Mouse (Mus musculus) forebrain, embryonic 14.5 days (tissue): ENCODE data around the gene Gm12216. TPM values are rescaled to one million over a fixed set of nuclear protein-coding genes. Genes with fewer than 3 reads are reported as not detected.

Experiments
- ATAC-seq: fragments of 200-750 bp; cut with Nextera tagmentation; 2 replicates; pipeline ENCODE4 v1.8.0; 2017; ENCODE audit warnings: mild to moderate bottlenecking, moderate library complexity
- DNase-seq: peaks from one replicate; pipeline ENCODE4 v3.0.0-alpha.2; 2015; ENCODE audit warnings: low spot score
- H3K27ac ChIP-seq: fragments of 300-500 bp; sonication (generic); 2 replicates; pipeline ENCODE4 v1.5.1; 2014; ENCODE audit warnings: low read depth, mild to moderate bottlenecking, control low read depth, low read length, moderate library complexity
- H3K27me3 ChIP-seq: fragments of 300-500 bp; sonication (generic); replicated peaks from 2 replicates; pipeline ENCODE4 v1.6.1; 2014; ENCODE audit warnings: low read length, control low read depth, mixed read lengths; ENCODE audit not compliant: control insufficient read depth, insufficient read depth
- H3K36me3 ChIP-seq: fragments of 300-500 bp; sonication (generic); 2 replicates; pipeline ENCODE4 v1.6.1; 2014; ENCODE audit warnings: low read length, control low read depth; ENCODE audit not compliant: control insufficient read depth, insufficient read depth
- H3K4me1 ChIP-seq: fragments of 300-500 bp; sonication (generic); 2 replicates; pipeline ENCODE4 v1.6.1; 2014; ENCODE audit warnings: antibody characterized with exemption, low read length, control low read depth; ENCODE audit not compliant: control insufficient read depth, insufficient read depth
- H3K4me2 ChIP-seq: fragments of 300-500 bp; sonication (generic); 2 replicates; pipeline ENCODE4 v1.6.1; 2014; ENCODE audit warnings: mild to moderate bottlenecking, control low read depth, low read length
- H3K4me3 ChIP-seq: fragments of 300-500 bp; sonication (generic); 2 replicates; pipeline ENCODE4 v1.5.1; 2014; ENCODE audit warnings: low read depth, low read length, control low read depth
- H3K9ac ChIP-seq: fragments of 300-500 bp; sonication (generic); 2 replicates; pipeline ENCODE4 v1.6.1; 2014; ENCODE audit warnings: mild to moderate bottlenecking, low read length, control low read depth, moderate library complexity
- H3K9me3 ChIP-seq: fragments of 300-500 bp; sonication (generic); replicated peaks from 2 replicates; pipeline ENCODE4 v1.6.1; 2016; ENCODE audit warnings: low read length, control low read depth, mixed read lengths; ENCODE audit not compliant: control insufficient read depth
- WGBS: fragments of 180-500 bp; shearing (Covaris S2); extraction: QIAGEN DNeasy Blood & Tissue Kit; methylation state at CpG from one replicate; pipeline ENCODE4 v1.1.7; 2014; 5-methylcytosine and 5-hydroxymethylcytosine counted together
- polyA plus RNA-seq: library from polyadenylated mRNA; unstranded; fragments of >200 nt; fragmentation: Nextera tagmentation; extraction: Ambion mirVana; gene quantifications from 2 replicates; pipeline ENCODE4 v1.2.1, GENCODE M21; 2014

Gene Gm12216
- polyA plus RNA-seq, 1 experiment from 2014 or later: not detected

- H3K4me1 ChIP-seq: no peaks in the 10 kb centered on the region
Measured at GRCm38 (mm10) chr11:53796409-53797151, 62.5 kb downstream of the Gm12216 start.

GRCm38 (mm10) chr11:53795813-53796212, 63.2 kb downstream of the Gm12216 start:
- Histone ChIP-seq H3K36me3 (no peaks in the 10 kb centered on the region), H3K9me3 (no peaks in the 10 kb centered on the region), H3K27ac (no peak overlapping the region), H3K4me2 (no peak overlapping the region), H3K4me1 (no peaks in the 10 kb centered on the region), H3K4me3 (no peak overlapping the region), H3K27me3 (no peaks in the 10 kb centered on the region), H3K9ac (no peak overlapping the region)
- DNase-seq: no peak
- WGBS: 80% methylated on average over 8 of the region's 8 CpGs
- ATAC-seq: no peak

More at GRCm38 (mm10) chr11:53796409-53797151, 62.5 kb downstream of the Gm12216 start:
- no peaks in the 10 kb centered on the region for H3K9me3 ChIP-seq
- DNase-seq (peak; percentile 27), ATAC-seq (no peak)
- H3K36me3 ChIP-seq: no peaks in the 10 kb centered on the region
- H3K27me3 ChIP-seq: no peaks in the 10 kb centered on the region
- no peak overlapping the region for H3K27ac ChIP-seq
- no peak overlapping the region for H3K4me3 ChIP-seq
- H3K4me2 ChIP-seq: no peak overlapping the region
- no peak overlapping the region for H3K9ac ChIP-seq
- 78% methylated on average over 12 of the region's 12 CpGs for WGBS

- Histone ChIP-seq H3K4me2 (no peak overlapping the region), H3K27ac (no peak overlapping the region), H3K9me3 (no peaks in the 10 kb centered on the region), H3K4me3 (no peak overlapping the region), H3K4me1 (no peaks in the 10 kb centered on the region), H3K9ac (no peak overlapping the region), H3K27me3 (no peaks in the 10 kb centered on the region), H3K36me3 (no peaks in the 10 kb centered on the region)
- DNase-seq: no peak
- WGBS: 78% methylated on average over 25 of the region's 25 CpGs
- no peak for ATAC-seq
Measured at GRCm38 (mm10) chr11:53794671-53795557, 64.1 kb downstream of the Gm12216 start.

- no peak overlapping the region for H3K4me3 ChIP-seq
- H3K27me3 ChIP-seq: no peaks in the 10 kb centered on the region
- no peak for ATAC-seq
Measured at GRCm38 (mm10) chr11:53794015-53794414, 65.0 kb downstream of the Gm12216 start.

GRCm38 (mm10) chr11:53792986-53793385, 66.1 kb downstream of the Gm12216 start:
- WGBS: 56% methylated on average over 3 of the region's 3 CpGs
- DNase-seq (peak; percentile 76), ATAC-seq (no peak)
- H3K4me1 ChIP-seq: no peaks in the 10 kb centered on the region
- H3K27me3 ChIP-seq: no peaks in the 10 kb centered on the region
- no peak overlapping the region for H3K4me2 ChIP-seq
- H3K4me3 ChIP-seq: no peak overlapping the region
- H3K9ac ChIP-seq: no peak overlapping the region
- no peak overlapping the region for H3K27ac ChIP-seq
- no peaks in the 10 kb centered on the region for H3K36me3 ChIP-seq
- H3K9me3 ChIP-seq: no peaks in the 10 kb centered on the region

More at GRCm38 (mm10) chr11:53794015-53794414, 65.0 kb downstream of the Gm12216 start:
- H3K9ac ChIP-seq: no peak overlapping the region
- H3K9me3 ChIP-seq: no peaks in the 10 kb centered on the region
- H3K36me3 ChIP-seq: no peaks in the 10 kb centered on the region
- 92% methylated on average over 3 of the region's 3 CpGs for WGBS
- no peak for DNase-seq
- no peak overlapping the region for H3K4me2 ChIP-seq
- H3K4me1 ChIP-seq: no peaks in the 10 kb centered on the region
- no peak overlapping the region for H3K27ac ChIP-seq

- DNase-seq (no peak), ATAC-seq (no peak)
Measured at GRCm38 (mm10) chr11:53789277-53789676, 69.8 kb downstream of the Gm12216 start.

GRCm38 (mm10) chr11:53788196-53788595, 70.9 kb downstream of the Gm12216 start:
- Histone ChIP-seq H3K4me2 (no peak overlapping the region), H3K9me3 (no peaks in the 10 kb centered on the region), H3K36me3 (no peaks in the 10 kb centered on the region), H3K4me3 (no peak overlapping the region), H3K27me3 (no peaks in the 10 kb centered on the region), H3K9ac (no peak overlapping the region), H3K27ac (no peak overlapping the region), H3K4me1 (no peaks in the 10 kb centered on the region)
- WGBS: 79% methylated on average over 8 of the region's 8 CpGs
- no peak for ATAC-seq
- no peak for DNase-seq

More at GRCm38 (mm10) chr11:53789277-53789676, 69.8 kb downstream of the Gm12216 start:
- WGBS: 66% methylated on average over 3 of the region's 3 CpGs
- H3K9ac ChIP-seq: no peak overlapping the region
- no peak overlapping the region for H3K27ac ChIP-seq
- no peak overlapping the region for H3K4me3 ChIP-seq
- H3K36me3 ChIP-seq: no peaks in the 10 kb centered on the region
- no peaks in the 10 kb centered on the region for H3K4me1 ChIP-seq
- H3K4me2 ChIP-seq: no peak overlapping the region
- no peaks in the 10 kb centered on the region for H3K9me3 ChIP-seq
- no peaks in the 10 kb centered on the region for H3K27me3 ChIP-seq

- H3K4me2 ChIP-seq: no peak overlapping the region
- no peak for DNase-seq
- no peak for ATAC-seq
- WGBS: 88% methylated on average over 13 of the region's 13 CpGs
- no peak overlapping the region for H3K27ac ChIP-seq
- H3K4me1 ChIP-seq: no peaks in the 10 kb centered on the region
- H3K27me3 ChIP-seq: no peaks in the 10 kb centered on the region
- no peak overlapping the region for H3K9ac ChIP-seq
- H3K4me3 ChIP-seq: no peak overlapping the region
- H3K36me3 ChIP-seq: no peaks in the 10 kb centered on the region
- H3K9me3 ChIP-seq: no peaks in the 10 kb centered on the region
Measured at GRCm38 (mm10) chr11:53786058-53787031, 72.7 kb downstream of the Gm12216 start.
